Mouse (Mus musculus) ES-E14 (cell line): ENCODE data around the gene Pcdh17. TPM values are rescaled to one million over a fixed set of nuclear protein-coding genes. Genes with fewer than 3 reads are reported as not detected.

Source experiments
- DNase-seq: peaks from one replicate; pipeline ENCODE4 v3.0.0-alpha.2; 2013; ENCODE audit warnings: low read depth, low spot score
- H3K27ac ChIP-seq: 2 replicates; pipeline ENCODE4 v1.5.1; 2012; ENCODE audit warnings: low read depth, mild to moderate bottlenecking, low read length, moderate library complexity, mixed read lengths; ENCODE audit not compliant: poor library complexity, insufficient read depth, severe bottlenecking
- H3K36me3 ChIP-seq: 2 replicates; pipeline ENCODE4 v1.6.1; 2012; ENCODE audit warnings: mild to moderate bottlenecking, low read length, moderate library complexity, mixed read lengths; ENCODE audit not compliant: control insufficient read depth, poor library complexity, insufficient read depth, severe bottlenecking
- H3K4me1 ChIP-seq, 2 experiments: fragments of 150-350 bp in 1 of 2; sonication (generic) in 1 of 2; 2 replicates each; pipeline ENCODE4 v1.6.1; 2012; ENCODE audit warnings: low read length in 2 of 2, mild to moderate bottlenecking in 1 of 2, mixed read lengths in 1 of 2; ENCODE audit not compliant: control insufficient read depth in 2 of 2, insufficient read depth in 2 of 2, poor library complexity in 1 of 2
- H3K4me3 ChIP-seq, 2 experiments: fragments of 150-350 bp in 1 of 2; sonication (generic) in 1 of 2; 2 replicates each; pipeline ENCODE4 v1.5.1; 2012; ENCODE audit warnings: low read length in 2 of 2, low read depth in 1 of 2, mild to moderate bottlenecking in 1 of 2, mixed read lengths in 1 of 2; ENCODE audit not compliant: insufficient read depth in 1 of 2, poor library complexity in 1 of 2, severe bottlenecking in 1 of 2
- H3K9ac ChIP-seq: 2 replicates; pipeline ENCODE4 v1.6.1; 2012; ENCODE audit warnings: low read depth, mild to moderate bottlenecking, low read length, mixed read lengths; ENCODE audit not compliant: poor library complexity, insufficient read depth, severe bottlenecking
- H3K9me3 ChIP-seq: fragments of 150-350 bp; sonication (generic); 2 replicates; pipeline ENCODE4 v1.6.1; 2012; ENCODE audit warnings: low read depth, mild to moderate bottlenecking, low read length; ENCODE audit not compliant: control insufficient read depth, insufficient read depth
- CHD2 ChIP-seq: IDR thresholded peaks from 2 replicates; pipeline ENCODE4 v1.6.1; 2014; ENCODE audit warnings: mild to moderate bottlenecking, low read depth, low read length, inconsistent platforms
- HCFC1 ChIP-seq: IDR thresholded peaks from 2 replicates; pipeline ENCODE4 v1.6.1; 2012; ENCODE audit warnings: low read length, inconsistent platforms, borderline replicate concordance; ENCODE audit not compliant: insufficient read depth
- MAFK ChIP-seq: IDR thresholded peaks from 2 replicates; pipeline ENCODE4 v1.6.1; 2014; ENCODE audit warnings: mild to moderate bottlenecking, low read depth, low read length, inconsistent platforms; ENCODE audit not compliant: insufficient read depth
- ZC3H11A ChIP-seq: IDR thresholded peaks from 2 replicates; pipeline ENCODE4 v1.6.1; 2012; ENCODE audit warnings: low read depth, mild to moderate bottlenecking, inconsistent platforms, low read length, borderline replicate concordance
- ZNF384 ChIP-seq: IDR thresholded peaks from 2 replicates; pipeline ENCODE4 v1.6.1; 2012; ENCODE audit warnings: low read depth, low read length, inconsistent platforms
- in situ Hi-C, 2 experiments: fragments of 600-800 bp; cut with MboI; formaldehyde crosslinking; loops; one replicate each; pipeline ENCODE4 v1.15.1; 2025; ENCODE audit warnings: low sequenced_read_pairs in 2 of 2, inconsistent platforms in 1 of 2; ENCODE audit not compliant: unreplicated experiment in 2 of 2
- total RNA-seq: library from RNA; depleted of rRNA; stranded (reverse); fragments of 300-350 nt; gene quantifications from 2 replicates; pipeline ENCODE4 v1.2.3, GENCODE M21; 2012

Gene Pcdh17
- total RNA-seq, 1 experiment, result 0.22 TPM

- DNase-seq, result no peak
- Histone ChIP-seq H3K4me1 (no peaks in the 10 kb centered on the region), H3K4me3 (no peak overlapping the region), H3K9ac (no peak overlapping the region), H3K27ac (no peak overlapping the region), H3K9me3 (no peaks in the 10 kb centered on the region), H3K36me3 (no peaks in the 10 kb centered on the region)
- in situ Hi-C loops, result no loop called here
- TF ChIP-seq MAFK (no peak), HCFC1 (no peak), CHD2 (no peak), ZNF384 (no peak), ZC3H11A (no peak)
Measured at GRCm38 (mm10) chr14:84551546-84551945, 108.2 kb downstream of the Pcdh17 start.

GRCm38 (mm10) chr14:84571071-84571470 is 127.7 kb downstream of the Pcdh17 start:
- no peaks in the 10 kb centered on the region for H3K4me1 ChIP-seq
- no peak overlapping the region for H3K27ac ChIP-seq
- in situ Hi-C loops, result no loop called here
- no peak for DNase-seq
- TF ChIP-seq CHD2, result no peak
- TF ChIP-seq MAFK, result no peak
- no peak for TF ChIP-seq ZNF384
- no peak for TF ChIP-seq ZC3H11A
- TF ChIP-seq HCFC1, result no peak
- no peak overlapping the region for H3K9ac ChIP-seq
- H3K36me3 ChIP-seq, result no peaks in the 10 kb centered on the region
- H3K9me3 ChIP-seq, result no peaks in the 10 kb centered on the region
- no peak overlapping the region for H3K4me3 ChIP-seq
